Mouse (Mus musculus) kidney, adult 2 months (tissue): ENCODE data around the gene Nrarp. TPM values are rescaled to one million over a fixed set of nuclear protein-coding genes. Genes with fewer than 3 reads are reported as not detected.

Experiments
- DNase-seq: peaks from one replicate; pipeline ENCODE4 v3.0.0; 2021
- H3K27ac ChIP-seq: fragments of 200-500 bp; 2 replicates; pipeline ENCODE4 v1.5.1; 2012; ENCODE audit warnings: low read depth, low read length, control low read depth, inconsistent platforms; ENCODE audit not compliant: insufficient read depth
- H3K27me3 ChIP-seq: fragments of 200-500 bp; replicated peaks from 2 replicates; pipeline ENCODE4 v1.6.1; 2012; ENCODE audit warnings: mild to moderate bottlenecking, moderate library complexity, low read length, inconsistent platforms; ENCODE audit not compliant: control insufficient read depth, insufficient read depth
- H3K36me3 ChIP-seq: fragments of 200-500 bp; 2 replicates; pipeline ENCODE4 v1.6.1; 2012; ENCODE audit warnings: mild to moderate bottlenecking, moderate library complexity, low read length, inconsistent platforms; ENCODE audit not compliant: control insufficient read depth, insufficient read depth
- H3K4me1 ChIP-seq: fragments of 200-500 bp; 2 replicates; pipeline ENCODE4 v1.6.1; 2011; ENCODE audit warnings: low read length; ENCODE audit not compliant: control insufficient read depth, insufficient read depth
- H3K4me3 ChIP-seq: fragments of 200-500 bp; 2 replicates; pipeline ENCODE4 v1.5.1; 2011; ENCODE audit warnings: mild to moderate bottlenecking, low read depth, low read length, control low read depth; ENCODE audit not compliant: insufficient read depth
- CTCF ChIP-seq: fragments of 200-500 bp; conservative IDR thresholded peaks from 2 replicates; pipeline ENCODE4 v1.5.1; 2011; ENCODE audit warnings: low read depth, mild to moderate bottlenecking, control low read depth, low read length, moderate library complexity, mixed read lengths; ENCODE audit not compliant: insufficient read depth, insufficient read length
- POLR2A ChIP-seq: fragments of 200-500 bp; IDR thresholded peaks from one replicate; pipeline ENCODE4 v1.6.1; 2011; ENCODE audit warnings: low read depth, low read length, control low read depth
- WGBS: fragments of 180-500 bp; shearing (Covaris S2); methylation state at CpG from one replicate; pipeline ENCODE4 v1.1.7; 2018; 5-methylcytosine and 5-hydroxymethylcytosine counted together
- polyA plus RNA-seq: library from polyadenylated mRNA; depleted of rRNA; stranded (reverse); fragments of >200 nt; gene quantifications from 2 replicates; pipeline ENCODE4 v1.2.3, GENCODE M21; 2012

The Nrarp gene
- polyA plus RNA-seq, 1 experiment = 5.7 TPM

DNA sequence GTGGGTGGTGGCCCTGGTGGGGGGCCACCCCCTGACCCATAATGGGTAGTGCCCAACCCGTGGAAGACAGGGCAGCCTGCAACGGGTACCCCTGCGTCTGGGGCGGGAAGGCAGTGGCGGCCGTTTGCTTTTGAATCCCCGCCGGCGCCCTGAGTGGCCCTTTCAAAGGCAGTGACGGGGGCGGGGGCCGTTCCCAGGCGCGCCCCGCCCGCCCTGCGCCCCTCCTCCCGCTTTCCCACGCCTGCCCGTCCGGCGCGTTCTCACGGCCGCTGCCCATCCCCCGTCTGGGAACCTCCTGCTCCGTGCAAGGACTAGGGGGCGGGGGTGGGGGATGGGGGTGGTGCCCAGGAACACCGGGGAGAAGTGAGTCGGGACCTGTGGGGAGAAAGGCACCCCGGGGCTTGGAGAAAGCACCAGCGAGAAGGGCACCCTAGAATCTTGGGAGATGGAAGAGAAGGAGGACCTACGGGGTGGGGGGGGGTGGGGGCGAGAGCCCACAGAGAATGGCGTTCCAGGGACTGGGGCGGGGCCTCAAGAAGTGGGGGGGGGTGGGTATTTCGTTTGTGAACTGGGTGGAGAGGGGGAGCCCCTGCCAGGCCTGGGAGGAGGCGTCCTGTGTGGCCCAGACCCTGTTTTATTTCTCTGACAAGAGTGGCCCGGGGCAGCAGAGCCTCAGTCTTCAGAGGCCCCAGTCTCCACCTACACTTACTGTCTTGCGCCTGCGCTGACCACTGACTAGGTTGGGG lies 12.5 kb upstream of the Nrarp start:
- H3K27ac ChIP-seq = no peak overlapping the region
- no peaks in the 10 kb centered on the region for H3K27me3 ChIP-seq
- peak; percentile 73 for DNase-seq
- WGBS = 6% methylated on average over 32 of the region's 41 CpGs
- peak overlapping the region; percentile 34 for H3K4me3 ChIP-seq
- H3K4me1 ChIP-seq = peaks cover 10% of the 10 kb centered on the region; the same call in 1 of the 2 replicates
- H3K36me3 ChIP-seq = no peaks in the 10 kb centered on the region
- TF ChIP-seq CTCF (no peak), POLR2A (no peak)

DNA sequence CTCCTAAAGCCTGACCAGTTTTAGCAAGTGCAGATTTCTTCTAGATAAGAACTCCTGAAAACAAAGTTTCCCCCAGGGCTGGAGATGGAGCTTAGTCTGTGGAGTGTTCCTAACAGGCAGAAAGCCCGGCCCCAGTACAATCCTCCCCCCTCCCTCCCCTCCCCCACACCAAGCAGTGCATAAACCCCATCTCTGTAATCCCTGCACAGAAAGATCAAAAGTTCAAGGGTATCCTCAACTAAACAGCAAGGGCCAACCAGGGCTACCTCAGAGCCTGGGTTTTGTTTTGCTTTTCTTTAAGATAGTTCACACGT lies 11.9 kb upstream of the Nrarp start:
- TF ChIP-seq CTCF (no peak), POLR2A (no peak)
- Histone ChIP-seq H3K36me3 (no peaks in the 10 kb centered on the region), H3K27ac (no peak overlapping the region), H3K4me3 (no peak overlapping the region), H3K27me3 (no peaks in the 10 kb centered on the region), H3K4me1 (peaks cover 8% of the 10 kb centered on the region; the same call in 1 of the 2 replicates)
- no peak for DNase-seq
- WGBS = 31% methylated on average over 2 of the region's 2 CpGs

DNA sequence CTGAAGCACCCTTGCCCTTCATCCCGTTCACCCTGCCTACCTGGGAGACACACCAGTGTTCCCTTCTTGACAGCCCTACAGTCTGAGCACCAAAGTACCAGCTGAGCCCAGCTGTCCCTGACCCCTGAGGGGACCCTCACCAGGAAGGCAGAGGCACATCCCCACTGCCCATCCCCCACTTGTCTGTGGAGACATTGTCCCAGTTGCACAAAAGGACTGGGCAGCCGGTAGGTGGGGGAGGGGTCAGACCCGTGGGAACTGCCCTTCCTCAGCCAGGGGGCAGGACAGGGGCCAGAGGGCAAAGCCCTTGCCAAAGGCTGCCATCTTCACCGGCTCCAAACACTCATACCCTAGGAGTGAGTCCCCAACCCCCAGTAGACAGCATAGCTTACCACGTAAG lies 10.8 kb upstream of the Nrarp start:
- no peaks in the 10 kb centered on the region for H3K36me3 ChIP-seq
- H3K4me1 ChIP-seq = peaks cover 14% of the 10 kb centered on the region
- H3K27me3 ChIP-seq = no peaks in the 10 kb centered on the region
- H3K27ac ChIP-seq = no peak overlapping the region
- 55% methylated on average over 5 of the region's 5 CpGs for WGBS
- TF ChIP-seq POLR2A = no peak
- no peak for DNase-seq
- no peak overlapping the region for H3K4me3 ChIP-seq

DNA sequence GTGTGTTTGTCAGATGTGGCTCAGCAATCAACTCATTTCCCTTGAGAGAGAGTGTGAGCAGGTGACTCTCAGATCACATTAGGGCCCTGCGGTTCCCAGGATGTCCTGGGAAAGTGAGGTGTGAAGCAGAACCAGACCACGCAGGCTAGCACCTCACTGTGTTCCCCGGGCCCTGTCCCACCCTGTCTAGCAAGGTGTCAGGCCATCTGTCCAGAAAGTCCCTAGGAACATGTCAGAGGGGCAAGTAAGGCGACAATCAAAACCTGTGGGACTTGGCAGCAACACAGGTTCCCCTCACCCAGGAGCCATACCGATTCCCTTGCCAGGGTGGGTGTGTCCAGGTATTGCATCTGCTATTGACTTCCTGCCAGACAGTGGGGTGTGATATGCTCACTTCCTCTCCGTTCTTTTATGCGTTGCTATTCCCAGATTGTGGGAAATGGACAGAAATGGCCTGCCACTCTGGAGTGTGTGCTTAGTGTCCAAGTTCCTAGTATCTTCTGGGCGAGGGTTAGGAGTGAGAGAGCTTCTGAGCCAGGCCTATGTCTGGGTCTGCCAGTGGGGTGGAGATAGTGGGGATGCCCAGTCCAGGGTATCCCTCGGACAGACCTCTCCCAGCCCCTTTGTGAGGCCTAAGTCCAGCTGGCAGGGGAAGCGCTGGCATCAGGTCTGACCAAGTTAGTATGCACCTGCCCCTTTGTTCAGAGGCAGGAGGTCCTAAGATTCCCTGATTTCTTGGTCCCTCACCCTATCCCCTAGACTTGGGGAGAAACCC lies 10.0 kb upstream of the Nrarp start:
- H3K27me3 ChIP-seq = no peaks in the 10 kb centered on the region
- no peaks in the 10 kb centered on the region for H3K36me3 ChIP-seq
- TF ChIP-seq POLR2A (no peak), CTCF (no peak)
- DNase-seq = no peak
- no peak overlapping the region for H3K4me3 ChIP-seq
- WGBS = 59% methylated on average over 10 of the region's 10 CpGs
- peaks cover 18% of the 10 kb centered on the region for H3K4me1 ChIP-seq
- H3K27ac ChIP-seq = no peak overlapping the region

DNA sequence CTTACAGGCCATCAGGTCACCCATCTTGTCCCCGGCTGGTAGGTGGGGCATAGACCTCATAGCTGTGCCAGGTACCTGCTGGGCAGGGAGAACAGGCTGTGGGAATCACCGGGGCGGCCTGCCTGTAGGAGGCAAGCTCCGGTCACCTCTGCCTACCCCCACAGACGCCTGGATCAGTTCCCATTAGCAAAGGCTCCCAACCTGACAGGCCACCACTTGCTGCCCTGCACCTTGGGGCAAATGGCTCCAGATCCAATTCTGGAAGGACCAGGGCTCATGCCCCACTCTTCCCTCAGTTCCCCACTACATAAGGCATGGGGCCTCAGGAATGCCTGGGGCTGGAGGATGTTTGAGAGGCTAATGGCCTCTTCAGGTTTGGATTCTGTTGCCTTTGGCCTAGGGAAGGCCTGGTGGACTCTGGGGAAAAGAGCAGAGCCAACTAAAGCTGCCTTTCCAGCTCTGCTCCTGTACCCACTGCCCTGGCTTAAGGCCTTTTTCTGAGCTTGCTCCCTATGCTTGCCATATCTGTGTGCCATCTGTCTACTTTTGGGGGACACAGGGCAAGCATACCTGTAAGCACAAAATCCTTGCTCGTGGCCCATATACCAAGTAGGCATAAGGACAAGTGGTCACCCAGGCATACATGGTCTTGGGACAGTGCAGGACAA lies 9.3 kb upstream of the Nrarp start:
- TF ChIP-seq POLR2A (no peak), CTCF (no peak)
- H3K36me3 ChIP-seq = no peaks in the 10 kb centered on the region
- H3K27ac ChIP-seq = no peak overlapping the region
- peaks cover 25% of the 10 kb centered on the region for H3K4me1 ChIP-seq
- no peak for DNase-seq
- H3K27me3 ChIP-seq = no peaks in the 10 kb centered on the region
- no peak overlapping the region for H3K4me3 ChIP-seq
- WGBS = 79% methylated on average over 6 of the region's 6 CpGs

DNA sequence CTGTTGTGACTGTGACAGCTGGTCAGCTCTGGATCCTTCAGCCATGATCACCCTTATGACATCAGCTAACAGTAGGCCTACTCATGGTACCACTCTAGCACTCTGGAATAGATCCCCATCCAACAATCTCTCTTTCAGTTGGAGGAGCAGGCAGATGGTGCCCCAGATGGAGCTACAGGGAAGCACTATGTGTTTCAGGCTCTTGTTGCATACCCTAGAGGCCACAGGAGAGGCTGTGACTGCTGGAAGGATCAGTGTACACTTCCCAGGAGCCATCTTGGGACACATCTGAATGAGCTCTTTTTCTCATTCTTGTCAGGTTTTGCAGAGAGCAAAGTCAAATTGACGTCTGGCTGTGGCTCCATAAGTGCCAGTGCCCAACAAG lies 8.8 kb upstream of the Nrarp start:
- no peak for DNase-seq
- Histone ChIP-seq H3K27me3 (no peaks in the 10 kb centered on the region), H3K4me3 (no peak overlapping the region), H3K4me1 (peaks cover 27% of the 10 kb centered on the region), H3K27ac (no peak overlapping the region), H3K36me3 (no peaks in the 10 kb centered on the region)
- no peak for TF ChIP-seq POLR2A
- TF ChIP-seq CTCF = no peak
- WGBS = 59% methylated on average over 1 of the region's 1 CpGs

DNA sequence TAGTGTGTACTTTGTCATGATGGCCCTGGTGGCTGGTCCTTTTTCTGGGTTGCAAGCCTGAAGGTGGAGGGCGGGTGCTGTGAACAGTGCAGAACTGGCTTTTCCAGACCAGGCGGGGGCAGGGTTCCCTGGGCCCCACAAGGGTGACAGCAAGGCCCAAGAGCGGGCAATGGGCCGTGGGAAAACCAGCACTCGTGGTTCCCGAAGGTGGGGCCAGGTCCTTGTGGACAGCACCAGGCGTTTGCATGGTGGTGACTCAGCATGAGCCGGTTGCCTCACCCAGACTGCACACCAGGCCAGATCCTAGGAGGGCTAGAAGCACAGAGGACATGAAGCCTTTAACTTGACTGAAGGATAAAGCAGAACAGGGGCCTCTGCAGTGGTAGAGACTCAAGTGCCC lies 7.9 kb upstream of the Nrarp start:
- Histone ChIP-seq H3K4me1 (peaks cover 33% of the 10 kb centered on the region), H3K27me3 (no peaks in the 10 kb centered on the region), H3K27ac (no peak overlapping the region), H3K36me3 (no peaks in the 10 kb centered on the region), H3K4me3 (no peak overlapping the region)
- TF ChIP-seq CTCF = no peak
- TF ChIP-seq POLR2A = no peak
- WGBS = 61% methylated on average over 8 of the region's 8 CpGs
- no peak for DNase-seq
